Comparison of ENCODE assay signal across 28 mouse cellular contexts in genomic region chr12:76578465-76578864, GRCm38 (mm10). TPM values are rescaled to one million over a fixed set of nuclear protein-coding genes. Genes with fewer than 3 reads are reported as not detected.
A peak's percentile ranks its signal among the peaks of the same experiment; 100 is the strongest.
DNase-seq lines count a peak whose midpoint lies in the region; ATAC-seq and TF ChIP-seq lines count a peak whose summit lies in the region.
"Had no signal": no experiment of that assay in that cellular context is flagged by ENCODE, and none has a peak within 500 bp of the region (broad histone marks: within the 10 kb centered on the region; RNA-seq: fewer than 3 reads in every experiment).

No protein-coding gene starts in this region.

- H3K9ac ChIP-seq in intestine, embryonic 15.5 days: no peak overlapping the region
- H3K9ac ChIP-seq: embryonic facial prominence, embryonic 12.5 days; heart, embryonic 15.5 days; hindbrain, embryonic 12.5 days; limb, embryonic 12.5 days; liver, embryonic 15.5 days; lung, embryonic 14.5 days; stomach, embryonic 15.5 days had no signal

- ATAC-seq in intestine, embryonic 15.5 days: peak; percentile 40
- ATAC-seq: forebrain, embryonic 14.5 days; hindbrain, postnatal 0 days; midbrain, embryonic 16.5 days had no signal

- intact Hi-C loops in gastrocnemius, adult 2 months (cut with DNase I): no loop called here

- no peak for TF ChIP-seq POLR2A in kidney, adult 2 months (IDR thresholded peaks at IDR 0.05; ENCODE audit: low read depth, low read length)

- H3K27ac ChIP-seq in gastrocnemius, adult 2 months: peak overlapping the region; percentile 54; the same call in 1 of the 2 replicates
- peak overlapping the region; percentile 18; the same call in 1 of the 2 replicates for H3K27ac ChIP-seq in kidney, adult 2 months (ENCODE audit: insufficient read depth, low read depth, low read length)
- no peak overlapping the region for H3K27ac ChIP-seq in intestine, embryonic 15.5 days
- H3K27ac ChIP-seq: embryonic facial prominence, embryonic 12.5 days; heart, embryonic 15.5 days; hindbrain, embryonic 12.5 days; hindbrain, postnatal 0 days; kidney, postnatal 0 days; layer of hippocampus, adult 2 months; left cerebral cortex, adult 2 months; limb, embryonic 12.5 days; liver, embryonic 15.5 days; stomach, embryonic 15.5 days had no signal

- H3K4me1 ChIP-seq in kidney, adult 2 months (ENCODE audit: control insufficient read depth, insufficient read depth, low read length): peaks cover 14% of the 10 kb centered on the region; the same call in 1 of the 2 replicates
- H3K4me1 ChIP-seq in intestine, embryonic 15.5 days (replicated peaks): peaks cover 17% of the 10 kb centered on the region
- H3K4me1 ChIP-seq: hindbrain, embryonic 12.5 days had no signal

- H3K27me3 ChIP-seq in kidney, adult 2 months (replicated peaks; ENCODE audit: control insufficient read depth, insufficient read depth, low read length): no peaks in the 10 kb centered on the region
- H3K27me3 ChIP-seq in intestine, embryonic 15.5 days (replicated peaks): no peaks in the 10 kb centered on the region
- H3K27me3 ChIP-seq: embryonic facial prominence, embryonic 12.5 days; heart, embryonic 15.5 days; hindbrain, embryonic 12.5 days; limb, embryonic 12.5 days; stomach, embryonic 15.5 days had no signal

- H3K4me2 ChIP-seq in intestine, embryonic 15.5 days (replicated peaks): no peak overlapping the region
- H3K4me2 ChIP-seq: embryonic facial prominence, embryonic 12.5 days; heart, embryonic 15.5 days; hindbrain, embryonic 12.5 days; limb, embryonic 12.5 days; liver, embryonic 15.5 days; lung, embryonic 14.5 days; midbrain, embryonic 11.5 days; stomach, embryonic 15.5 days had no signal

- H3K36me3 ChIP-seq in kidney, adult 2 months (ENCODE audit: control insufficient read depth, insufficient read depth, low read length): peaks cover 12% of the 10 kb centered on the region
- peaks cover 30% of the 10 kb centered on the region for H3K36me3 ChIP-seq in intestine, embryonic 15.5 days
- H3K36me3 ChIP-seq: hindbrain, embryonic 12.5 days had no signal

- 18% methylated on average over 2 of the region's 2 CpGs for WGBS in kidney, adult 2 months
- 61% methylated on average over 2 of the region's 2 CpGs for whole genome bisulfite sequencing in intestine, embryonic 15.5 days

- H3K9me3 ChIP-seq in intestine, embryonic 15.5 days: no peaks in the 10 kb centered on the region
- H3K9me3 ChIP-seq: embryonic facial prominence, embryonic 12.5 days; heart, embryonic 15.5 days; hindbrain, embryonic 12.5 days; limb, embryonic 12.5 days; liver, embryonic 15.5 days; stomach, embryonic 15.5 days had no signal

- TF ChIP-seq CTCF in gastrocnemius, adult 2 months (IDR thresholded peaks at IDR 0.05): no peak
- no peak for TF ChIP-seq CTCF in kidney, adult 2 months (conservative IDR thresholded peaks at IDR 0.05; ENCODE audit: insufficient read depth, insufficient read length, low read depth, low read length)

- DNase-seq in gastrocnemius, adult 2 months: no peak
- DNase-seq in gastrocnemius, postnatal 4 days (ENCODE audit: low spot score in 2 of 2): no peak
- DNase-seq in kidney, adult 2 months: peak; percentile 53
- no peak for DNase-seq in kidney, postnatal 10 days
- DNase-seq in adipocyte (ENCODE audit: low spot score): peak; percentile 55
- no peak for DNase-seq in urinary bladder, postnatal 10 days (ENCODE audit: low spot score)
- DNase-seq: B cell, adult 2 months; cerebellum, adult 8-10 months; embryo, embryonic 11 days; gastrocnemius, postnatal 36 days; heart, postnatal 36 days; lung, embryonic 14.5 days; right cerebral cortex, postnatal 25 days; thymus, postnatal 14 days had no signal

- no peak overlapping the region for H3K4me3 ChIP-seq in gastrocnemius, adult 2 months
- no peak overlapping the region for H3K4me3 ChIP-seq in kidney, adult 2 months (ENCODE audit: insufficient read depth, low read depth, low read length)
- H3K4me3 ChIP-seq in intestine, embryonic 15.5 days (replicated peaks): no peak overlapping the region
- H3K4me3 ChIP-seq: embryonic facial prominence, embryonic 12.5 days; heart, embryonic 15.5 days; hindbrain, embryonic 12.5 days; layer of hippocampus, adult 2 months; left cerebral cortex, adult 2 months; limb, embryonic 12.5 days; liver, embryonic 15.5 days; stomach, embryonic 15.5 days had no signal

RNA-seq across cellular contexts. Expression of gene Plekhg3, which starts 47.8 kb away (rescaled TPM):
- total RNA-seq in gastrocnemius, adult 2 months (2021): 1 to 10 TPM; 5.3 to 6.1 TPM
- 10 to 100 TPM; 23.2 to 27.6 TPM for total RNA-seq in gastrocnemius, postnatal 4 days (2021)
- polyA plus RNA-seq in kidney, adult 2 months (2012; rRNA removed): 57.9 and 67.6 TPM in 2 replicates
- polyA plus RNA-seq in intestine, embryonic 15.5 days (2015; fragmentation: Nextera tagmentation; extraction: Ambion mirVana): 9.5 and 11.2 TPM in 2 replicates

Comparison
In these comparisons a context has a peak if more than half of its experiments do, and no peak if none do; other contexts are left out.
1. DNase-seq: peak in kidney, adult 2 months (single experiment) and adipocyte (single experiment); none in gastrocnemius, adult 2 months (single experiment), gastrocnemius, postnatal 4 days (0 of 2), kidney, postnatal 10 days (single experiment) and urinary bladder, postnatal 10 days (single experiment).